Mouse (Mus musculus): ENCODE measurements around the gene Trabd2b. TPM values are rescaled to one million over a fixed set of nuclear protein-coding genes. Genes with fewer than 3 reads are reported as not detected.
A peak's percentile ranks its signal among the peaks of the same experiment; 100 is the strongest.

Trabd2b gene
- polyA plus RNA-seq, 1 experiment from 2014 or later, result 1.8 TPM

- H3K4me3 ChIP-seq, result peak overlapping the region; percentile 75
- 0 out of 2 replicates have a peak, but pooled peaks cover 3% of the 10 kb centered on the region for H3K36me3 ChIP-seq
- DNase-seq (ENCODE audit: low spot score), result no peak
- peaks cover 53% of the 10 kb centered on the region for H3K27me3 ChIP-seq (ENCODE audit: low read depth, poor library complexity, severe bottlenecking)
- no peak overlapping the region; the same call in 1 of the 2 replicates for H3K27ac ChIP-seq (replicated peaks)
- peaks cover 55% of the 10 kb centered on the region for H3K4me1 ChIP-seq
- no peaks in the 10 kb centered on the region for H3K9me3 ChIP-seq (replicated peaks)
- WGBS, result 66% methylated on average over 3 of the region's 3 CpGs
Measured at GRCm38 (mm10) chr4:114407516-114407915, 992 bp downstream of the Trabd2b start.

DNA sequence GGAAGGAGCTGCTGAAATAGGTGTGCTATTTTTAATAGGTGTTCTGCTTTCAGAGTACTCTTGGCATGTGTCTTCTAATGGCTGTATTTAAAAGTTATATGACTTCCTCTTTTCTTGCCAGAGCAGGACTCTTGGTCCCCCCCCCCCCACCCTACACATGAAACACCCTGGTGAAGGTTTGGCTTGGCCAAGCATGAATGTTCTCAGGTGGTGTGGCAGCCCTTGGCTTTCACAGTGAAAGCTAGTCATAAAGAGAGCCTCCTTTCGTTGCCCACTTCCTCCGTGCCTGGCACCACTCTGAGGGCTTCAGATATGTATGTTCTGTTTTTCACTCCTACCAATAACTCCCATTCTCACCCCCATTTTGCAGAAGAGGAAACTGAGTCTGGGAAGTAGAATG, 1.8 kb downstream of the Trabd2b start:
- H3K27ac ChIP-seq (replicated peaks), result no peak overlapping the region
- WGBS, result 91% methylated on average over 2 of the region's 2 CpGs
- peaks cover 55% of the 10 kb centered on the region for H3K4me1 ChIP-seq
- H3K36me3 ChIP-seq, result 0 out of 2 replicates have a peak, but pooled peaks cover 3% of the 10 kb centered on the region
- H3K27me3 ChIP-seq (ENCODE audit: low read depth, poor library complexity, severe bottlenecking), result peaks cover 56% of the 10 kb centered on the region
- no peak for DNase-seq (ENCODE audit: low spot score)
- no peaks in the 10 kb centered on the region for H3K9me3 ChIP-seq (replicated peaks)
- H3K4me3 ChIP-seq, result peak overlapping the region; percentile 75; the same call in 1 of the 2 replicates

- WGBS, result 65% methylated on average over 18 of the region's 18 CpGs
- Histone ChIP-seq H3K36me3 (0 out of 2 replicates have a peak, but pooled peaks cover 3% of the 10 kb centered on the region), H3K27me3 (ENCODE audit: low read depth, poor library complexity, severe bottlenecking) (peaks cover 51% of the 10 kb centered on the region), H3K27ac (replicated peaks) (peak overlapping the region; percentile 65), H3K9me3 (replicated peaks) (no peaks in the 10 kb centered on the region), H3K4me3 (peak overlapping the region; percentile 36), H3K4me1 (peaks cover 55% of the 10 kb centered on the region)
- DNase-seq (ENCODE audit: low spot score), result no peak
Measured at GRCm38 (mm10) chr4:114408890-114409480, 2.5 kb downstream of the Trabd2b start.

- Histone ChIP-seq H3K4me1 (peaks cover 55% of the 10 kb centered on the region), H3K27ac (replicated peaks) (peak overlapping the region; percentile 65; the same call in 1 of the 2 replicates), H3K9me3 (replicated peaks) (no peaks in the 10 kb centered on the region), H3K27me3 (ENCODE audit: low read depth, poor library complexity, severe bottlenecking) (peaks cover 46% of the 10 kb centered on the region), H3K36me3 (0 out of 2 replicates have a peak, but pooled peaks cover 3% of the 10 kb centered on the region), H3K4me3 (peak overlapping the region; percentile 36)
- DNase-seq (ENCODE audit: low spot score), result no peak
Measured at GRCm38 (mm10) chr4:114409511-114409910, 3.0 kb downstream of the Trabd2b start.

DNA sequence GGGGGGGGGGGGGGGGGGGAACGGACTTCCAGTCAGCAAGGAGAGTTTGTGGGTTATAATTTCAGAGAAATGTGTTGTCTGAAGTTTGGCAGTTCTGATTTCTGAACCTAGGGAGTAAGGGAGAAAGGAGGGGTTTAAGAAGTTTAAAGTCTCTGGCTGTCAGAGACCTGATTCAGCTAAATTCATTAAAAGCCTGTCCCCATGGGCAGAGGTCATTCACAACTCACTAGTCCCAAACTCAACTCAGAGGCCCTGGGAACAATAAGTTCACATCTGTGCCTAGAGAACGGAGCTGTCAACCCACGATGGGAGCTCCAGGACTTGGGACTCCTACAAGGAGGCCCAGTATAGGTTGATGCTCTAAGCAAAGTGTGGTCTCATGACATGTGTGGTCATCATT, 3.5 kb downstream of the Trabd2b start:
- peaks cover 41% of the 10 kb centered on the region for H3K27me3 ChIP-seq (ENCODE audit: low read depth, poor library complexity, severe bottlenecking)
- 0 out of 2 replicates have a peak, but pooled peaks cover 3% of the 10 kb centered on the region for H3K36me3 ChIP-seq
- peaks cover 55% of the 10 kb centered on the region for H3K4me1 ChIP-seq
- H3K9me3 ChIP-seq (replicated peaks), result no peaks in the 10 kb centered on the region
- peak overlapping the region; percentile 65; the same call in 1 of the 2 replicates for H3K27ac ChIP-seq (replicated peaks)
- WGBS, result 24% methylated on average over 3 of the region's 3 CpGs
- no peak for DNase-seq (ENCODE audit: low spot score)
- H3K4me3 ChIP-seq, result peak overlapping the region; percentile 37

- Histone ChIP-seq H3K9me3 (replicated peaks) (no peaks in the 10 kb centered on the region), H3K36me3 (0 out of 2 replicates have a peak, but pooled peaks cover 3% of the 10 kb centered on the region), H3K27ac (replicated peaks) (peak overlapping the region; percentile 64), H3K4me3 (peak overlapping the region; percentile 37), H3K27me3 (ENCODE audit: low read depth, poor library complexity, severe bottlenecking) (peaks cover 41% of the 10 kb centered on the region), H3K4me1 (peaks cover 57% of the 10 kb centered on the region)
- DNase-seq (ENCODE audit: low spot score), result peak; percentile 62
- WGBS, result 9% methylated on average over 11 of the region's 11 CpGs
Measured at GRCm38 (mm10) chr4:114410443-114410842, 3.9 kb downstream of the Trabd2b start.

- Histone ChIP-seq H3K9me3 (replicated peaks) (no peaks in the 10 kb centered on the region), H3K4me1 (peaks cover 64% of the 10 kb centered on the region), H3K27me3 (ENCODE audit: low read depth, poor library complexity, severe bottlenecking) (peaks cover 41% of the 10 kb centered on the region), H3K27ac (replicated peaks) (peak overlapping the region; percentile 64), H3K36me3 (0 out of 2 replicates have a peak, but pooled peaks cover 3% of the 10 kb centered on the region), H3K4me3 (peak overlapping the region; percentile 37)
- WGBS, result 39% methylated on average over 9 of the region's 9 CpGs
- DNase-seq (ENCODE audit: low spot score), result no peak
Measured at GRCm38 (mm10) chr4:114410958-114411661, 4.6 kb downstream of the Trabd2b start.

GRCm38 (mm10) chr4:114411846-114412390, 5.4 kb downstream of the Trabd2b start:
- Histone ChIP-seq H3K36me3 (0 out of 2 replicates have a peak, but pooled peaks cover 3% of the 10 kb centered on the region), H3K27ac (replicated peaks) (no peak overlapping the region), H3K27me3 (ENCODE audit: low read depth, poor library complexity, severe bottlenecking) (peaks cover 35% of the 10 kb centered on the region), H3K4me3 (no peak overlapping the region), H3K9me3 (replicated peaks) (no peaks in the 10 kb centered on the region), H3K4me1 (peaks cover 61% of the 10 kb centered on the region)
- no peak for DNase-seq (ENCODE audit: low spot score)
- WGBS, result 51% methylated on average over 6 of the region's 6 CpGs

DNA sequence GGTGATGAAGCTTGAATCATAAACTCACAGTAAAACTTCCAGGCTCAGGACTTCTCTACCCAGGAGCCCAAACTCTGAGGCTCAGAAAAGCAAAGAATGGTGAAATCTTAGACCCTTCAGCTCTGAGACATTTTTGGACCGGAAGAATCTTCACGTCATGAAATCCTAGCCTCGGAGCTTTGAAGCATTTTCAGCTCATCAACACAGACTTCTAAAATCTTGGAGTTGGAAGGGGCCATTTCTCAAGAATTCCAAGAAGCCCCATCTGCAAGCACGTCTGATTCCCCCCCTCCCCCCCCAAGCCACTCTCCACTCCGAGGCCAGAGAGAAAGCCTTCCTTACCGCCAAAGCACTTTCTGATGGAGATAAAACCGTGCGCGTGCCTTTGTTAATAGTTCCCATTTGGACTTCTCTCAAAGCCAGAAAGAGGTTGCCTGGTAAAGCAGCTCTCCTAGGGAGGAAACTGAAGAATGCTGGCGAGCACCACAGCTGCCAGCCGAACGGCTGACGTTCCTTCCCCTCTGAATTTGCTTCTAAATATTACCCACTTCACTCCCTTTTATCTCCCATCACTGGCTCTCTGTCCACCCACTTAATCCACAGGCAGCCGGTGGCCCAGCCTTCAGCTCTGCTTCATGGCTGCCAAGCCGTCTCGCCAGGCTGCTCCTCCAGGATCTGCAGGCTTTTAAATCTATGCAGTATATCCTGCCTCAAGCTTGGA, 9.6 kb downstream of the Trabd2b start:
- WGBS, result 50% methylated on average over 16 of the region's 16 CpGs
- Histone ChIP-seq H3K27me3 (ENCODE audit: low read depth, poor library complexity, severe bottlenecking) (peaks cover 6% of the 10 kb centered on the region; the same call in 1 of the 2 replicates), H3K27ac (replicated peaks) (no peak overlapping the region), H3K9me3 (replicated peaks) (no peaks in the 10 kb centered on the region), H3K4me1 (peaks cover 22% of the 10 kb centered on the region), H3K4me3 (no peak overlapping the region), H3K36me3 (0 out of 2 replicates have a peak, but pooled peaks cover 3% of the 10 kb centered on the region)
- DNase-seq (ENCODE audit: low spot score), result no peak

DNA sequence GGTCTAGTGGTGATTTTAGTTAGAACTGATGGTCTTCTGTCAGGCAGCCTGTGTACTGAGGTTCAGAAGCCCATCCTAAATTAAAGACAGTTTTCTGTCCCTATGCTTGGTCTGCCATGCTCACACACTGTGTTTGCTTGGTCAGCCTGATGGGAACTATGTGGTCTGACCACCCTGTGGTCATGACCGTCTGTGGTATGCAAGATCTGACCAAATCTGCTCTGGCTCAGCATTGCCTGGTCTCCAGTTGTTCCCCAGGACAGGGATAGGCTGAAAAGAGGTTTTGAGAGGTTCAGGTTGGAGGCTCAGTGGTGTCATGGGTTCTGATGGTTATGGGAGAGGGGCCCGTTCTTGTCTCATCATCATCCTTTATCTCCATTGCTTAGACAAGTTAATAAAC, 13.6 kb downstream of the Trabd2b start:
- Histone ChIP-seq H3K27ac (replicated peaks) (no peak overlapping the region), H3K9me3 (replicated peaks) (no peaks in the 10 kb centered on the region), H3K4me1 (peaks cover 15% of the 10 kb centered on the region), H3K4me3 (no peak overlapping the region), H3K36me3 (no peaks in the 10 kb centered on the region), H3K27me3 (ENCODE audit: low read depth, poor library complexity, severe bottlenecking) (no peaks in the 10 kb centered on the region)
- WGBS, result 84% methylated on average over 2 of the region's 2 CpGs
- no peak for DNase-seq (ENCODE audit: low spot score)

GRCm38 (mm10) chr4:114423084-114423483, 16.6 kb downstream of the Trabd2b start:
- Histone ChIP-seq H3K36me3 (no peaks in the 10 kb centered on the region), H3K4me3 (no peak overlapping the region), H3K9me3 (replicated peaks) (no peaks in the 10 kb centered on the region), H3K27me3 (ENCODE audit: low read depth, poor library complexity, severe bottlenecking) (no peaks in the 10 kb centered on the region), H3K27ac (replicated peaks) (no peak overlapping the region), H3K4me1 (peaks cover 4% of the 10 kb centered on the region; the same call in 1 of the 2 replicates)
- 74% methylated on average over 6 of the region's 6 CpGs for WGBS
- no peak for DNase-seq (ENCODE audit: low spot score)

- WGBS, result 64% methylated on average over 5 of the region's 5 CpGs
- no peak overlapping the region for H3K27ac ChIP-seq (replicated peaks)
Measured at GRCm38 (mm10) chr4:114425808-114426207, 19.3 kb downstream of the Trabd2b start.

More at GRCm38 (mm10) chr4:114425808-114426207, 19.3 kb downstream of the Trabd2b start:
- Histone ChIP-seq H3K4me1 (peaks cover 4% of the 10 kb centered on the region; the same call in 1 of the 2 replicates), H3K36me3 (no peaks in the 10 kb centered on the region), H3K4me3 (no peak overlapping the region), H3K27me3 (ENCODE audit: low read depth, poor library complexity, severe bottlenecking) (no peaks in the 10 kb centered on the region), H3K9me3 (replicated peaks) (no peaks in the 10 kb centered on the region)
- no peak for DNase-seq (ENCODE audit: low spot score)

Data from midbrain, embryonic 10.5 days (tissue).